Mouse (Mus musculus) liver, adult 2 months (tissue): ENCODE data around the gene Gm20388.

Source experiments
- CTCF ChIP-seq: fragments of 200-500 bp; IDR thresholded peaks from 2 replicates; pipeline ENCODE4 v1.5.1; 2011; ENCODE audit warnings: low read depth, low read length, control low read depth
- POLR2A ChIP-seq: fragments of 200-500 bp; IDR thresholded peaks from 2 replicates; pipeline ENCODE4 v1.6.1; 2011; ENCODE audit warnings: low read length, control low read depth; ENCODE audit not compliant: insufficient read depth; ENCODE audit errors: extremely low read depth

DNA sequence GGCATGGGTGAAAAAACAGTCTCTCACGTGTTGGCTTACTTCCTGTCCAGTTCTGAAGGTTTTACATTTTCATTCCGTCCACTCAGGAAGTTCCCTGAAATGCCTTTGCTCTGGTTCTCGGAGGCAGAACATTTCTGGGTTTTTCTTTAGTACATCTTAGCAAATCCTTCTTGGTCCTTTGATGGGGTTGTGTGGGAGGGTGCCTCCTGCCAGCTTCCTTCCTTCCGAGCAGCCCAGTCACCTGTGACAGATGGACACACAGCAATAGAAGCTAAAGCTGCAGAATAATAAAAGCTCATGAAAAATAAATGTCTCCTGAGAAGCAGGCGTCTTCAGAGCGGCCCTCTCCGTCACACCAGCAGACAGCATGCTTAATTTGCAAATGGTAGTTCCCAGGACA, 4168.3 kb downstream of the Gm20388 start:
- TF ChIP-seq CTCF (no peak), POLR2A (no peak)
